Mouse (Mus musculus) embryo, embryonic 11 days (tissue): ENCODE results near the gene Agap1.
A peak's percentile ranks its signal among the peaks of the same experiment; 100 is the strongest.

ENCODE experiments used
- DNase-seq: peaks from one replicate; pipeline ENCODE4 v3.0.0-alpha.2; 2015

Gene Agap1

GRCm38 (mm10) chr1:89724555-89724954, 269.9 kb downstream of the Agap1 start:
- DNase-seq, result no peak

- DNase-seq, result no peak
Measured at GRCm38 (mm10) chr1:89724957-89725356, 270.4 kb downstream of the Agap1 start.

DNA sequence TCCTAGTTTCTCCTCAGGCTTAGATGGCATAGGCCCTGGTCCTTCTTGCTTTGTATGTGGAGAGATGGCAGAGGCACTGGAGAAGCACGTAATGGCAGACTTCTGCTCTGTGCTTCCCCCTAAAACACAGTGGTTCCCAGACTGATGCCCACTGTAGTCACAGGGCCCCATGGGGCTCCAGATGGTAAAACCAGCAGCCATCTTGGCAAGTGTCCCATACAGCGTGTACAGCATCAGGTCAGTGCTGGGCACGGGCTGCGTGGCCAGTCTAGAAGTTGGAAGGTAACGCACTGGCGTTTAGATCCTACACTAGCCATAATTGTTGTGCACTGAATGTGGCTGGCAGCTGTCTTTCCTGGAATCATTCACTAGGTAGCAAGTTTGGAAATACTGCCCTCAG, 273.9 kb downstream of the Agap1 start:
- no peak for DNase-seq

DNA sequence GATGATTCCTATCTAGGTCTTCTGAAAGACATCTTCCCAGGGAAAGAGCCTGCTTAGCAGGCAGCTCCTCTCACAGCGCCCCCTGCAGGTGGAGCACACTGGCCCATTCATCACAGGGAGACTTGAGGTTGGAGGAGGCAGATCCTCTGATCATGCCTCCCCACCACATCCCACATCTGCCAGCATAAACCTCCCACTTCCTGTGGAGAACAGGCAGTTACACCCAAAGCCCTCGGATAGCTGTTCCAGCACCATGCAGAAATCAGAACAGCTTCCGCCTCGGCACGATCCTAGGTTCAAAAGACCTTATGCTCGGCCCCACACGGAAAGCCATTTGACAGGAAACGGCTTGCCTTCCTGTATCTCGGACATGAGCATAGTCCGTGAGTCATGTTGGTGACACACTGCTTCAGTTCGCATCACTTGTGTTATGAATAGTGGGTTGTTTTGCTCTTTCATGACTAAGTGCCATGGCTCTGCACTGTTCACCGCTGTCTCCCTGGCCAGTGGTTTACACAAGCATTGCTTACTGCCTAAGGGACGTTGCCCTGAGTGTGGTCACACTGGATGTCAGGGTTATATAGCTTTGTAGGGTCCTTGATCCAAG, 276.1 kb downstream of the Agap1 start:
- DNase-seq, result no peak

DNA sequence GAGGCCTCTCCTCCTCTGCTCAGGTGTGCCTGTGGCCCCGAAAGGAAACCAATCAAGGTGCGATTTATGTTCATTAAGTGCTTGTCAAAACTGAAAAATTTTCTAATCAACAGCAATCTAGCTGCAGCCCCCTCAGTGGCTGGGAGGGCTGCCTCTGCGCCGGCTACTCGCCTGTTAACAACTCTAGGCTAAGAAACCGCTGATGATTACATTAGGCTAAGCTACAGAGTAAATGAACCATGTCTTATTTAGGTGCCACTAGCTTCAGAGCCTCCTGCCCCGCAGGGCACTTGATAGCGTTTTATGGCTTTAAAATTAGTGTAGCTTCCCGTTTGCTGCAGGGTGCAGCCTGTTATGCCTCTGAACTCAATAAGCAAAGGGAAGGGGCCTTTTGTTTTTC, 279.8 kb downstream of the Agap1 start:
- DNase-seq, result no peak

DNA sequence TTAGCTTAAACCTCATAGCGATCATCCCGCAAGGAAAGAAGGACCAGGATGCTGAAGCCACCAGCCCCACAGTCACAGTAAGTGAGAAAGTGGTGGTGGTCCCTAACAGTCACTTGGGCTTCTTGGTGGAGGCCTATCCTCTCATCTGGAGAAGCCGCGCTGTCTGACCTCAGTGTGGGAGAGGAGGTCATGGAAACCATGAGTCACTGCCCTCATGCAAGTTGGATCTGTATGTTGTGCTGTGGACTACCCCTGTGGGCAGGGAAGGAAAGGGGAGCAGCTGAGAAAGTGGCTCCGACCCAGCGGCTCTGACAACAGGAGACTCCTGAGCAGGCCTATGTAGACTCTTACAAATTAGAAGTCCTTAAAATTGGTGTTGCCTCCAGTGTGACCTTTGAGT, 280.5 kb downstream of the Agap1 start:
- no peak for DNase-seq

DNA sequence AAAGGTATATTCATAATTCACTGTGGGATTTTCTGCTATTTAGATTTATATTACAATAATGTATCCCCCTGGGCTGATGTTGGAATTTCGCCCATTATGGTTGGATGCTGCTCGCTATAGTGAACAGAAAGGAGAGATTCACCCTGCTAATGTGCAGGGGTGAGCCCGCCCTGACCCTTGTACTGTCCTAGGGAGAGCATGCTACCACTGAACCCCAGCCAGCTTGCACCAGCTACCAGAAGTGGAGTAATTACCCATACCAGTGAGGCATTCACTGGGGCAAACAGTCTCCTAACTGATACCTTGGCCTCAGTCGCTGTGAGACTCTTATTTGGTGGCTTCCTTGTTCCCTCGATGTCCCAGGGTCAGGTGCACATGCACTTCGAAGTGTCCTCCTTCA, 281.4 kb downstream of the Agap1 start:
- DNase-seq, result no peak

DNA sequence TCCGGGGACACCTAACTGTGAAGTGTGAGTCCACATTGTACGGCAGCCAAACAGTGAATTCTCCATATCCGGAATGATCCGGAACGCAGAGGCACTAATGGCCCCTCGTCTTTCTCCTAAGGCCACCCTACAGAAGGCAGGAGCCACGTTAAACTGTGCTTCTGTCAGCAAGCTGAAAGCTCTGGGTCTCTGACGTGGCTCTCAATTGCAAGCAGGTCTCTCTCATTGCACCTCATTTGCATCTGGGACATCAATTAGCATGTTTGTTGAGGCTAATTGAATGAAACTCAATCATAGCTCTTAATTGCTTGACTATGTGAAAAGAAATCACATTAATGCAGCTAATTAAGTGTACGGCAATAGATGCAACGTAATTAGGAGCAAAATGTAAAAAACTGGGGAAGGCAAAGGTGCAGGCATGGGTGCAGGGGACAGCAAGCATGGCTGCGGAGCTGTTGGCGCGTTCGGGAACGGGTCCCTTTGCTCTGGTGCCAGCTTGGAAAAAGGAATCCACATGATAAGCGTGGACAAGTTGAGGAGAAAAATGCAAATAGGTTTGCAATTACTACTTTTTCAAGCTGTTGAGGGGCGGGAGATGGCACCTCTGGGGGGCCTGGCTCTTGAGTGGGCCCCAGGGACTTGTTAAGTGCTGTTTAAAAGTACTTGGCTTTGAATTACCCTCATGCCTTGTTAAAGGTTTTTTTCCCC, 284.6 kb downstream of the Agap1 start:
- no peak for DNase-seq

GRCm38 (mm10) chr1:89739775-89740099, 285.1 kb downstream of the Agap1 start:
- no peak for DNase-seq

GRCm38 (mm10) chr1:89742359-89742758, 287.8 kb downstream of the Agap1 start:
- no peak for DNase-seq

GRCm38 (mm10) chr1:89746171-89746570, 291.6 kb downstream of the Agap1 start:
- no peak for DNase-seq

GRCm38 (mm10) chr1:89749666-89750065, 295.1 kb downstream of the Agap1 start:
- no peak for DNase-seq

GRCm38 (mm10) chr1:89750495-89750894, 295.9 kb downstream of the Agap1 start:
- DNase-seq, result peak; percentile 66

GRCm38 (mm10) chr1:89750921-89751320, 296.3 kb downstream of the Agap1 start:
- peak; percentile 74 for DNase-seq

- DNase-seq, result peak; percentile 37
Measured at GRCm38 (mm10) chr1:89751344-89751743, 296.7 kb downstream of the Agap1 start.

GRCm38 (mm10) chr1:89752659-89753058, 298.1 kb downstream of the Agap1 start:
- no peak for DNase-seq

GRCm38 (mm10) chr1:89755358-89755757, 300.8 kb downstream of the Agap1 start:
- DNase-seq, result peak; percentile 34

DNA sequence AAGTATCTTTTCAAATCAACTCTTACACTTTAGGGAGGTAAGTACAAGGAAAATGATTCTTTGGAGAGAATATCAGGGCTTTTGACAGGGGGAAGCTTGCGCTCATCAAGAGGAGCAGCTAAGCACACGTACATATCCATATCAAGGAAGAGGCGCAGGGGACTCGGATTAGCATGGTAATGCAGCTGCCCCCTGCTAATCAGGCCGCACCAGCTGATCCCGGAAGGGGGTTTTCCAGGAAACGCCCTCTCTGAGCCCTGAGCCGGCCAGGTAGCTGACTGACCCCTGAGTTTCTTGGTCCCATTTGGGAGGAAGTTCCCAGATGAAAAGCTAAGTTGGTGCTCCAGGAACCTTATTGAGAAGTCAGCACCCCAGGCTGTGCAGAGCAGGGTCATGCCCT, 301.8 kb downstream of the Agap1 start:
- DNase-seq, result no peak

DNA sequence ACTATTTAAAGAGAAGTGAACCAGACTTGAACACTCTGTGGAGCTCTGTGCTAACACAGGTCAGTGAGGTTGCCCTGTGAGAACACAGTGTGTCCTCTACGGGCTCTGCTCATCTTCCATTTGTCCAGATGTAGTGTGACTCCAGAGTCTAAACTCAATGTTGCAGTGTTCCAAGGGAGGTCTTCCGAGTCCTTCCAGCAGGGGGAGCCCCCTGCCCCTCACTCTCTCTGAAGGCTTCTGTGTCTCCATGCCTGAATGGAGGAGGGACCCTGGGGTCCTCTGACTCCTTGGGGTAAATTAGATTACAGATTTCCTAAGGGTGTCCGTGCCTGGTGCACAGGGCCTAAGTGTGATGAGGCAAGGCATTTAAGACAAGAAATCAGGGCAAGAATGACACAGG, 302.9 kb downstream of the Agap1 start:
- peak; percentile 42 for DNase-seq

DNA sequence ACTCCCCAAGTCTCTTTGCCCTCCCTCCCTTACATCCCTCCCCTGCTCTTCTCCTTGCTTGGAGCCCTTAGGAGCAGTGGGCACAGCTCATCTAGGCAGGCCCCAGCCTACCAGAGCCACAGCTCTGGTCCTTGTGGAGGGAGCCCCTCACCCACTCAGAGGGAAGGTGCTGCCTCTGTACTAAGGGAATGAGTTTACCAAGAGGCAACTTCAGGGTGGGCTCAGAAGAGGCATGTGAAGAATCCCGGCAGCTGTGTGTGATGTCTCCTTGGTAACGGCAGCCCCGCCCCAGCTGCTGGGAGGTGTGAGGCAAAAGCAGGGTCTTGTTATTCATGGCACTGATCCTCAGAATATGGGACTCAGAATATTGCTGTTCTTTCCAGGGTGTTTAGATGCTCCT, 309.3 kb downstream of the Agap1 start:
- peak; percentile 77 for DNase-seq

DNA sequence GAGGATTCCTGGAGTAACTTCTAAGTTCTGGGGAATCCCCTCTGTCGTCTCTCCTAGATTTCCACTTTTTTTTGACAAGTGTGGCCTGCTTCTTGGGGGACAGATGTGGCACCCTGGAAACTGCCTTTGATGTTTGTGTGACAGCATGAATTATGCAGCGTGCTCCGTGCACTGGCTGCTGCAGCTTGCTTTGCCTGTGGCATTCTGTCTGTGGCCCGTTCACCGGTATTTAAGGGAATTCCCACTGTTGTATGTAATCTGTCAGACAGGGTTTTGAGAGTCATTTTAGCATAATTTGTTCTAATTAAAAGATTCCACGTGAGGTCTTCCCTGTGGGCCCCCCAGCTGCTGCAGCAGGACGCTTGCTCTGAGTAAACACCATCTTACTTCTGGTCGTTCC, 312.3 kb downstream of the Agap1 start:
- DNase-seq, result no peak

GRCm38 (mm10) chr1:89769641-89770040, 315.0 kb downstream of the Agap1 start:
- no peak for DNase-seq

DNA sequence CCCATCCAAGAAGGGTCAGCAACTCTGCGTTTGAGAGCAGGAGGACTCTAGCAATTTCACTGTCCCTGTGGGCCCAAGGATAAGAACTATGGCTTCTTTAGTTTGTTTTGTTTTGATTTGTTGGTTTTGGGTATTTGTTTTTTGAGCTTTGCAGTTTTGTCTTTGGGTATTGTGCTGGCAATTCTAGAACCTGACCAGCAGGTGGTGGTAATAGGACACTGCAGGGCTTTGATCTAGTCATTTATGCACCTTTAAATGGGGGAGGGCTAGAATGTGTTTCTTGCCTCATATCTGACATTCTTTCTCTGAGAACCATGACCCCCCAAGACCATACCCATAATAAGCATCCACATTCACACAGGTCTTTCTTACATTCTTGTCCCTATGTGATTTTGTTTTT, 315.7 kb downstream of the Agap1 start:
- DNase-seq, result no peak

- DNase-seq, result no peak
Measured at GRCm38 (mm10) chr1:89775750-89776149, 321.1 kb downstream of the Agap1 start.

DNA sequence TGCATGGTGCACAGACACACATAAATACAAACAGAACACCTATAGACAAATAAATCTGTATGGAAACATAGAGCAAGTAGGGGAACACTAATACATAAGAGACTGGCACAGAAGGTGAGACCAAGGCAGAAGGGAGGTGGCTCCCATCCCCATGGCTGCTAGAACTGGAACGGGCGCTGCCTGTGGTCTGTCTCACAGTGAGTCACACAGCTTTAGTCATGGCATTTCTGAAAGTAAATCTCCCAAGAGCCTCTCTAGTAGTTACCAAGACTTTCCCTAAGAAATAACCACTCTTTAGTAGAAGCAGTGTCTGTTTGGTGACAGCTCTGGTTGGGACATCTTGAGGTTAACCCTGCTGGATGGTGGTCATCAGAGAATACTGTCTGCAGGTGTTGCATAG, 326.1 kb downstream of the Agap1 start:
- DNase-seq, result no peak
